Mouse (Mus musculus): ENCODE data around the gene Jam3. TPM values are rescaled to one million over a fixed set of nuclear protein-coding genes. Genes with fewer than 3 reads are reported as not detected.

Jam3 gene
- total and polyA plus RNA-seq, 2 experiments from 2014 or later, result 25.5 to 28.2 TPM

DNA sequence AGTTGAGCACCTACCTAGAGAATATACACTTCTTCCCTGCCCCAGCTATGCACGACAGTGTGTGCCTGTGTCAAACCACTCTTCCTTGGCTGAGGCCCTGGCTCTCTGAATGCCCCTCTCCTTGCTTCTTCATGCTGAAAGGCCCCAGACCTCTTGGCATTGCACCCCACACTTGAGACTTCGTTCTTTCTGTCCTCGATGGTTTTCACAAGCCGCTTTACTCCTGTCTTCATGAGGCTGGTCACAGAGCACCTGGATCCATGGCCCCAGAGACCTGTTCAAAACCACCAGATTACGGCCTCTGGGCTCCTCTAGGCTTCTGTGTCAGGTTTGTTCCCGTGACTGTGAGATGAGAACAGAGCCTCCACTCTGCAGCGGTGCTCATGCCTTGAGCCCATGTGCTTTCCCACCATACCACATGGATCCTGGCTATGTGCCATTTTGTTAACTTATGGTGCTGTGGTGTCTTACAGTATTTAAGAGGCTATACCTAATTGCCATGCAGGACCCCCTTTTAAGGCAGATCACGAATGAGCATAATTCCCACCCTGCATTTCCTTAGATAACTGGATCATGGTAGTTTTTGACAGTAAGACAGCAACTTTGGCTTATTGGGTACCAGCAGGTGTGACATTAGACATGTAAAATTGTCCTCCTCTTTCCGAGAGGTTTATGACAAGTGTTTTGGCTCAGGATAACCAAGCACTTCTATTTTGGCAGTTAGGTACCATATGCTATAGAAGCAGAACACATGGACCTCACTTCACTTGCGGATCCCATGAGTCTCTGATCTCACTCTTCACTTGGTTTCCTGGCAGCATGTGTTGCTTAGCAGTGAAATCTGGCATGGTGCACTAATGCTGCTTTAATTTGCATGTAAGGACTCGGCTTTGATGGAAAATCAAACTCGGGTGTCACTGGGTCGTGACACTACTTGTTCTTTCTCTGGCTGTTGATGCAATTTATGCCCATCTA lies 64.1 kb downstream of the Jam3 start:
- peaks cover 95% of the 10 kb centered on the region for H3K36me3 ChIP-seq (replicated peaks; ENCODE audit: control insufficient read depth, insufficient read depth, low read length)
- no peak overlapping the region for H3K27ac ChIP-seq (ENCODE audit: low read depth)
- no peaks in the 10 kb centered on the region for H3K27me3 ChIP-seq (ENCODE audit: control insufficient read depth, insufficient read depth, low read length)
- TF ChIP-seq EP300 (IDR thresholded peaks at IDR 0.05; ENCODE audit: low read depth) (no peak), CTCF (IDR thresholded peaks at IDR 0.05; ENCODE audit: low read depth) (no peak)
- DNase-seq (ENCODE audit: low spot score) (no peak), ATAC-seq (ENCODE audit: insufficient read depth, low read depth) (no peak)
- no peak overlapping the region for H3K9ac ChIP-seq (replicated peaks; ENCODE audit: low read depth, low read length)
- H3K4me1 ChIP-seq (ENCODE audit: control insufficient read depth, insufficient read depth), result no peaks in the 10 kb centered on the region
- 90% methylated on average over 13 of the region's 13 CpGs for WGBS
- H3K4me2 ChIP-seq (ENCODE audit: low read depth, low read length), result no peak overlapping the region
- no peaks in the 10 kb centered on the region for H3K9me3 ChIP-seq (replicated peaks; ENCODE audit: control insufficient read depth, low read length)
- no peak overlapping the region for H3K4me3 ChIP-seq (ENCODE audit: low read depth, low read length)

DNA sequence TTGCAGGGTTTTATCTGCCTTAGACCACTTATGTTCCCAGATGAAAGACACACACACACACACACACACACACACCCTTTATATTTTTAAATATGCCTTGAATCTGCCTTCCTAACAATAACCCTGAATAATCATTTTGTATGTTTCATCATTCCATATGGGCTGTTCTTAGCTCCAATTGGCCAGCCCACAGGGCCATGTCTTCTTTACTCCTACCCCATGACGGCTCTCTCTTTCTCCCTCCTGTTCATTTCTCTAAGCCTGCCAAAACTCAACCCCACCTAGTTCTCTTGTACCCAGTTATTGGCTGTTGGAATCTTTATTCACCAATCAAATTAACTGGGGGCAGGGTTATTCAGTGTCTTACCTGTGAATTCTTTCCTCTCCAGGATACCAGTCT lies 65.1 kb downstream of the Jam3 start:
- TF ChIP-seq EP300 (IDR thresholded peaks at IDR 0.05; ENCODE audit: low read depth) (no peak), CTCF (IDR thresholded peaks at IDR 0.05; ENCODE audit: low read depth) (no peak)
- Histone ChIP-seq H3K4me2 (ENCODE audit: low read depth, low read length) (no peak overlapping the region), H3K9ac (replicated peaks; ENCODE audit: low read depth, low read length) (no peak overlapping the region), H3K27me3 (ENCODE audit: control insufficient read depth, insufficient read depth, low read length) (no peaks in the 10 kb centered on the region), H3K9me3 (replicated peaks; ENCODE audit: control insufficient read depth, low read length) (no peaks in the 10 kb centered on the region), H3K36me3 (replicated peaks; ENCODE audit: control insufficient read depth, insufficient read depth, low read length) (peaks cover 95% of the 10 kb centered on the region), H3K27ac (ENCODE audit: low read depth) (no peak overlapping the region), H3K4me1 (ENCODE audit: control insufficient read depth, insufficient read depth) (no peaks in the 10 kb centered on the region), H3K4me3 (ENCODE audit: low read depth, low read length) (no peak overlapping the region)
- WGBS, result 80% methylated on average over 1 of the region's 1 CpGs
- ATAC-seq (ENCODE audit: insufficient read depth, low read depth) (no peak), DNase-seq (ENCODE audit: low spot score) (no peak)

DNA sequence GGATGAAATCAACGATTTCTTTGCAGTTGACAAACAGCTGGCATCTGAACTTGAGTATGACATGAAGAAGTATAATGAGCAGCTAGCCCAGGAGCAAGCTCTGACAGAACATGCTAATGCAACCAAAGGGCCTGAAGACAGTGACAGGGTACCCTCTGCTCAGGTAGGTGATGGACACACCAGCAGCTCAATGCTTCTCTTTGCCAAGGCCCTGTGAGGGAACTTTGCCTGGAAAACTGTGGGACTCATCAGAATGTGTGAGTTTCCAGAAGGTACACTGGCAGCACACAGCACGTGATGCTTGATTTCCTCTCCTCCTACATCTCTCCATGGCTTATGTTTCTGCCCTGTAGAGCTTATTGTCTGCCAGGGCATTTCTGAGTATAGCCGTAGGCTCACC lies 67.8 kb downstream of the Jam3 start:
- no peak overlapping the region for H3K4me3 ChIP-seq (ENCODE audit: low read depth, low read length)
- WGBS, result 78% methylated on average over 3 of the region's 3 CpGs
- peaks cover 94% of the 10 kb centered on the region for H3K36me3 ChIP-seq (replicated peaks; ENCODE audit: control insufficient read depth, insufficient read depth, low read length)
- no peaks in the 10 kb centered on the region for H3K27me3 ChIP-seq (ENCODE audit: control insufficient read depth, insufficient read depth, low read length)
- peaks cover 6% of the 10 kb centered on the region for H3K4me1 ChIP-seq (ENCODE audit: control insufficient read depth, insufficient read depth)
- DNase-seq (ENCODE audit: low spot score) (no peak), ATAC-seq (ENCODE audit: insufficient read depth, low read depth) (no peak)
- H3K9me3 ChIP-seq (replicated peaks; ENCODE audit: control insufficient read depth, low read length), result no peaks in the 10 kb centered on the region
- no peak overlapping the region for H3K9ac ChIP-seq (replicated peaks; ENCODE audit: low read depth, low read length)
- no peak overlapping the region for H3K4me2 ChIP-seq (ENCODE audit: low read depth, low read length)
- no peak for TF ChIP-seq CTCF (IDR thresholded peaks at IDR 0.05; ENCODE audit: low read depth)
- TF ChIP-seq EP300 (IDR thresholded peaks at IDR 0.05; ENCODE audit: low read depth), result no peak
- H3K27ac ChIP-seq (ENCODE audit: low read depth), result no peak overlapping the region

DNA sequence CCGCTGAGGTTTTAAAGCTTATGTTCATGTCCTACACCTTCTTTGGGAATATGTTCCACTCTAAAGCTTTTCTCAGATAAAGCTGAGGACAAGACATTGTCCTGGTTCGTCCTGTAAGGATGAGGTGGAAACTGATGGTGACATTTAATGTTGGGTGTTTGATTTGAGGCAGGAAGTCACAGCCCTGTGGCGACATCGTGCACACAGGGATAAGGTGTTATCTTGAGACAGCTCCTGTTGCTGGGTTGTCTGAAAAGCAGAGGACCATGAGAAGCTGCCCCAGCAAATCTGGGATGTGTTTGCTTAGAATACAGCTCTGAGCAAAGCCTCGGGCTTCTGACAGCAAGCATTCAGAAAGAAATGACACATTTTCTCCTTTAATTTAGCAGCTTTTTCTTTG lies 69.0 kb downstream of the Jam3 start:
- H3K36me3 ChIP-seq (replicated peaks; ENCODE audit: control insufficient read depth, insufficient read depth, low read length), result peaks cover 84% of the 10 kb centered on the region
- TF ChIP-seq CTCF (IDR thresholded peaks at IDR 0.05; ENCODE audit: low read depth) (no peak), EP300 (IDR thresholded peaks at IDR 0.05; ENCODE audit: low read depth) (no peak)
- no peak for DNase-seq (ENCODE audit: low spot score)
- 69% methylated on average over 5 of the region's 5 CpGs for WGBS
- H3K9ac ChIP-seq (replicated peaks; ENCODE audit: low read depth, low read length), result no peak overlapping the region
- no peak overlapping the region for H3K4me2 ChIP-seq (ENCODE audit: low read depth, low read length)
- ATAC-seq (ENCODE audit: insufficient read depth, low read depth), result no peak
- no peak overlapping the region for H3K4me3 ChIP-seq (ENCODE audit: low read depth, low read length)
- H3K27me3 ChIP-seq (ENCODE audit: control insufficient read depth, insufficient read depth, low read length), result no peaks in the 10 kb centered on the region
- H3K9me3 ChIP-seq (replicated peaks; ENCODE audit: control insufficient read depth, low read length), result no peaks in the 10 kb centered on the region
- H3K27ac ChIP-seq (ENCODE audit: low read depth), result no peak overlapping the region
- H3K4me1 ChIP-seq (ENCODE audit: control insufficient read depth, insufficient read depth), result peaks cover 10% of the 10 kb centered on the region

- H3K36me3 ChIP-seq (replicated peaks; ENCODE audit: control insufficient read depth, insufficient read depth, low read length), result peaks cover 61% of the 10 kb centered on the region
Measured at GRCm38 (mm10) chr9:27075812-27076211, 79.4 kb downstream of the Jam3 start.

More at GRCm38 (mm10) chr9:27075812-27076211, 79.4 kb downstream of the Jam3 start:
- Histone ChIP-seq H3K4me3 (ENCODE audit: low read depth, low read length) (no peak overlapping the region), H3K4me2 (ENCODE audit: low read depth, low read length) (no peak overlapping the region), H3K9me3 (replicated peaks; ENCODE audit: control insufficient read depth, low read length) (no peaks in the 10 kb centered on the region), H3K4me1 (ENCODE audit: control insufficient read depth, insufficient read depth) (0 out of 2 replicates have a peak, but pooled peaks cover 3% of the 10 kb centered on the region), H3K27me3 (ENCODE audit: control insufficient read depth, insufficient read depth, low read length) (no peaks in the 10 kb centered on the region), H3K27ac (ENCODE audit: low read depth) (no peak overlapping the region), H3K9ac (replicated peaks; ENCODE audit: low read depth, low read length) (no peak overlapping the region)
- DNase-seq (ENCODE audit: low spot score) (no peak), ATAC-seq (ENCODE audit: insufficient read depth, low read depth) (no peak)
- TF ChIP-seq EP300 (IDR thresholded peaks at IDR 0.05; ENCODE audit: low read depth) (no peak), CTCF (IDR thresholded peaks at IDR 0.05; ENCODE audit: low read depth) (no peak)

All from heart, postnatal 0 days (tissue).